Mouse (Mus musculus) ES-Bruce4 (cell line): ENCODE results near the gene Ube2e1.

Source experiments
- CTCF ChIP-seq: IDR thresholded peaks from one replicate; pipeline ENCODE4 v1.8.1; 2011; ENCODE audit warnings: low read depth, low read length
- POLR2A ChIP-seq: IDR thresholded peaks from one replicate; pipeline ENCODE4 v1.8.1; 2011; ENCODE audit warnings: low read length; ENCODE audit not compliant: insufficient read depth

GRCm38 (mm10) chr14:18304165-18304564 is 27.5 kb downstream of the Ube2e1 start:
- TF ChIP-seq CTCF (no peak), POLR2A (no peak)
